Mouse (Mus musculus): ENCODE results near the gene Olfr1274-ps.
"Not testable (repeated sequence)": the region's sequence is repeated elsewhere in the genome, so short reads cannot be mapped to it uniquely, and the experiment has no call there.

The Olfr1274-ps gene

DNA sequence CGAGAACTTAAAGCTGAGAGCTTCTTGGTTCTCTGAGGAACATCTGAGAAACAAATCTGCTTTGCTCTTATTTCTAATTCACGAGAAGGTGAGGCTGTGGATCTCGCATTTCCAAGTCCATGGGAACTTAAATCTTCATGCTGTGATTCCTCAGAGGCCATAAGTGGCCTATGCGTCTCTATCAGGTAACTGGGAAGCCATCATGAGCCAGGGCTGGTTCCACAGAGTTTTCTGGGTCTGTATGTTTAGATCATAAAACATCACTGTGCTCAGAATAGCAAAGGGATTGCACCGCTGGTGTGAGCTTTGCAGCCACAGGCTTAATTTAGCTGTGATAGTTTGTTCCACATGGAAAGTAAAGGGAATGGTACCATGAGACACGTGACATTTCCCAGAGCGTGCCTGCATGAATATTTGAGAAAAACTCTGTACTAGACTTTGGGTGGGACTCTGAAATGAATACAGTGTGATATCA is at the start of gene Olfr1274-ps:
Gene Olfr1274-ps (plus strand): TSS at position 51 of the 475 bp plus-strand sequence.
- DNase-seq (ENCODE audit: low spot score in 2 of 2): not testable (repeated sequence)

GRCm38 (mm10) chr2:90351047-90351446 is 47.4 kb upstream of the Olfr1274-ps start:
- DNase-seq (ENCODE audit: low spot score in 2 of 2): not testable (repeated sequence)

DNA sequence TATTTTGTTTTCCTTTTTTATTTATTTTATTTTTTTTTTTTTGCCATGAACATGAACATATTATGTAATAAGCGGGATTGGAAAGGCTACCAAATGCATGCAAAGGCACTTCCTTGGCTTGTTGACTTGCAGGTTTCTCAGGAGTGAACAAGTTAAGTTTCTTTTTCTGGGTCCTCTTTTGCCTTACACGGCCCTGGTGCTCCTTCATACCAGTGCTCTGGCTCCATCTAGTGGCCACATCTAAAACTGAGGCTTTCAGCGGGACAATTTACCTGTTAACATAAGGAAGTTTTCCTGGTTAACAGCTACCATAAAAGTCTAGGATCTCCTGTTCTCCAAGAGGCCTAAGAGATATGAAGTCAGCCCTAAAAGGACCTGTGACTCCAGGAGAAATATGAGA is 46.9 kb upstream of the Olfr1274-ps start:
- not testable (repeated sequence) for DNase-seq (ENCODE audit: low spot score in 2 of 2)

GRCm38 (mm10) chr2:90359229-90359628 is 39.3 kb upstream of the Olfr1274-ps start:
- DNase-seq (ENCODE audit: low spot score in 2 of 2): not testable (repeated sequence)

- not testable (repeated sequence) for DNase-seq (ENCODE audit: low spot score in 2 of 2)
Measured at GRCm38 (mm10) chr2:90360199-90360598, 38.3 kb upstream of the Olfr1274-ps start.

DNA sequence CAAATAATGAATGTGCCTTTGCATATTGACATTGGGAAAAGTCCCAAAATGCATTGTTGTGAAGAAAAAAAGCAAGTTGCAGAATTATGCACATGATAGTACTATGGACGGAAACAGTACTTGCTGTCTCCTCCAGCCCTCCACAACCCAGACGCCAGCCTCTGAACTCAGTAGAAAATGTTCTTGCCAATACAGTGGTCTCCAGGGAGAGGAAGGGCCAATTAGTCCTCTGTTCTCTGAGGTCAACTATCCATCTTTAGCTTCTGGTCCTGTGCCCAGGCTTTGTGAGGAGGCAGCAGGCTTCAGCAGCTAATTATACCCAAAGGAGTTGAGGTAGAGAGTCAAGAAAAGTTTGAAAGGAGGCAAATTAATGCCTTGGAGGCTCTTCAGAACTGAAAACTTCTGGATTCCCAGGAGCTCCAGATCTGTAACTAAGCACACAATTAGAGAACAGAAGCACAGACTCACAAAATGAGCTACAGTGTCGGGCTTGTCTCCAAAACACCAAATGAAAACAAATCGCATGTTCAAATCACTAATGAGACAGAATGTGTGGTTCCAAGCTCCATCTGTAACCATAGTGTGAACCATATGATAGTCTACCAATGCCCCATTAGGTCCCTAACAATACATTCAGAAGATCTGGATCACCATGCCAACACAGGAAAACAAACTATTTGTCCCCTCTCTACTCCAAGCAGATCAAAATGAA is 15.8 kb downstream of the Olfr1274-ps start:
- not testable (repeated sequence) for DNase-seq (ENCODE audit: low spot score in 2 of 2)

DNA sequence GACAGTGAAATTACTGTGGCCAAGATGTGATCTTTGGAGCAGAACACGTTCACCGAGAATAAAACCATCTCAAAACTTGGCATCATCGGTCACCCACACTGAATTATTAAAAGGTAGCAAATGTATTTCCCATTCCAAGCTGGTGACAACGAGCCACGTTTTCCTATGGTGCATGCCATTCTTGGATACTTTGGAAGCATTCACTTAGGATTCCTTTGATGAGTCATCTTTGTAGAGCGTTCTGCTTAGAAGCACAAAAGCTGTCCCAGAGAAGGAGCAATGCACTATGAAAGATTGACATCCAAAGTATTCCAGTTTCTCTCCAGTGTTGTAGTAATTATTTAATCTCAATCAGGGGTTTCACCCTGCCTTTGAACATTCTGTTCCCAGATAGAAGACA is 23.8 kb downstream of the Olfr1274-ps start:
- not testable (repeated sequence) for DNase-seq (ENCODE audit: low spot score in 2 of 2)

DNA sequence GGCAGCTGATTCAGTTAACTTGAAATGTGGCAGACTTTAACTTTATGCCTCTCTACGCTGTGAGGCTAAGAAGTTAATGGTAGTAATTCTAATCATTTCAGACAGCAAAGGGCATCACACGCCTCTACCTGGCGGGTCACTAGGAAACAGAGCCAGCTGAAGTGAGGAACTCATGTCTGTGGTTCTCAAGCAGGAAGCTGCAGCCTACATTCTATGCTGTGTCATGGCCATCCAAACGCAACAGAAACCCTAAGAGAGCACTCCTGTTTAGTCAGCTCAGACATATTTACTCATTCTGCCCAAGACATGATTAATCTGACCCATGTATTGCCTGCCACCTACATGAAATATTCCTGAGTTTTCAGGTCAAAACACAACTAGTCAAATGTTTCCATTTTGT is 26.5 kb downstream of the Olfr1274-ps start:
- not testable (repeated sequence) for DNase-seq (ENCODE audit: low spot score in 2 of 2)

- not testable (repeated sequence) for DNase-seq (ENCODE audit: low spot score in 2 of 2)
Measured at GRCm38 (mm10) chr2:90428988-90429717, 30.7 kb downstream of the Olfr1274-ps start.

GRCm38 (mm10) chr2:90429782-90430181 is 31.3 kb downstream of the Olfr1274-ps start:
- DNase-seq (ENCODE audit: low spot score in 2 of 2): not testable (repeated sequence)

DNA sequence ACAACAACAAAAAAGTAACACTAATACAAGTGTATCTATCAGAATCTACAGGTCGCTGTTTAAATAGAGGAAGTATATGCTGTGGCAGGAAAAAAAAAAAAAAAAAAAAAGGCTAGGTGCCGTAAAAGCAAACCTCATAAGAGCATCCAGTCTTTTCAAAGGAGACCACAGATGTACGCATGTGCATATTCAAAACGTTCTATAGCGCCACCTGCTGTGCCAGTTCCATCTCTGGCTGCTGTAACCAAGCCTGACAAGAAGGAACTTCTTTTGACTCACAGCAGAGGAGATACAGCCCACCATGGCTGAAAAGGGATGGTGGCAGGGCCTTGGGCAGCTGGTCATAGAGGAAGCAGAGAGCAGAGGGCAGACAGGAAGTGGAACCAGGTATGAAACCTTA is 39.0 kb downstream of the Olfr1274-ps start:
- DNase-seq (ENCODE audit: low spot score in 2 of 2): not testable (repeated sequence)

DNA sequence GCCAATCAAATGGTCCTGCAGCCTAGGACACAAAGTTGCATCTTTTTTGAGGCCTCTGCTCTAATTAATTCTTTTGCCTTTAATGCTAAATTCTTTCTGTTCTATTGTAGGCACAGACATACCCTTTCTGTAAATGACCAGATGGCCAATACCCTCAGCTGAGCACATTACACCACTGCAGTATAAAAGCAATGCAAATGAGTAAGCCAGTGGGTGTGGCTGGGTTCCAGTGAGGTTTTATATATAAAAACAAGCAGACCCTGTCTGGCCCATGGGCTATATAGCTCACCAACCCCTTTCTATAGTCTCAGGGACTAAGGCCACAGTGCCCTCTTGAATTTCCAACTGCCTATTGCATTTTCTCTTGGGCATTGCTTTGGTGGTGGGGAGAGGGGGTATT is 41.7 kb downstream of the Olfr1274-ps start:
- not testable (repeated sequence) for DNase-seq (ENCODE audit: low spot score in 2 of 2)

DNA sequence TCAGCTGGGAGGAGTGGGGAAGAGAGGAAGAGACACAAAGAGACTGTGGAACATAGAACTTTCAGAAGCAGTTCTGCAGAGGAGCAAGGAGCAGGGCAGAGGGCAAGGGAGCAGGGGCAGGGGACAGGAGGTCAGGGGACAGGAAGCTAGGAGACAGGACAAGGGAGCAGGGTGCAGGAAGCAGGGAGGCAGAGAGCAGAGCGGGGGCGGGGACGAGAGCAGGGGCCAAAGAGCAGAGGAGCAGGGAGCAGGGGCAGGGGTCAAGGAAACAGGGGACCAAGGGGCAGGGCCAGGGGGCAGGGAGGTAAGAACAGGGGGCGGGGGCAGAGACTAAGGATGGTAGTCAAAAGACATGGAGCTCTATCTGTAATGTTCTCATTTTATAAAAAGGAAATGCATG is 43.3 kb downstream of the Olfr1274-ps start:
- not testable (repeated sequence) for DNase-seq (ENCODE audit: low spot score in 2 of 2)

- no peak for DNase-seq (ENCODE audit: low spot score in 2 of 2)
Measured at GRCm38 (mm10) chr2:90443811-90444210, 45.3 kb downstream of the Olfr1274-ps start.

- no peak for DNase-seq (ENCODE audit: low spot score in 2 of 2)
Measured at GRCm38 (mm10) chr2:90448967-90449740, 50.7 kb downstream of the Olfr1274-ps start.

GRCm38 (mm10) chr2:90452380-90452779 is 53.9 kb downstream of the Olfr1274-ps start:
- no peak for DNase-seq (ENCODE audit: low spot score in 2 of 2)
